Comparison of ENCODE assay signal across 9 mouse cellular contexts in the genomic region with DNA sequence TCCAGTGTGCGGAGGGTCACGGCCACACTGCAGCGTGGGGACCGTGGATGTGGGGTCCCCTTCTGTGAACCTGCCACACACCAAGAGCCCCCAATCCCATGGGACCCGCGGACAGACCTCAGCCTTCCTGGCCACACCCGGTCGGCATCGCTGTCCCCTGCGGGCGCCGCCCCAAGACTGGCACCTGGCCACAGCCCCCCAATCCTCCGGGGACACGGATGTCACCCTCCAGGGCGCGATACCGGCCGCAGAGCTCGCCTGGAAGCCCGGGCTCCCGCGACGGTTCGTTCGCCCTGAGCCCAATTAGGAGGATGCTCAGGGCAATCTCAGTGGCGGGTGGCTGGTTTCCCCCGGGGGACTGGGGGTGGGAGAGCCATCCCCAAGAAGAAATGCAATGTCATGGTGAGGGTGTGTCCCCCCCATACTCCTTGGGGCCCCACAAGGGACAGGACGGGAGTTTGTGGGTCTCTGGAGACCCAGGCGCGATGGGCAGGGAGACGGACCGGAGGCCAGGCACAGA. TPM values are rescaled to one million over a fixed set of nuclear protein-coding genes. Genes with fewer than 3 reads are reported as not detected.
DNase-seq lines count a peak whose midpoint lies in the region; ATAC-seq and TF ChIP-seq lines count a peak whose summit lies in the region.
"Had no signal": no experiment of that assay in that cellular context is flagged by ENCODE, and none has a peak within 500 bp of the region (broad histone marks: within the 10 kb centered on the region; RNA-seq: fewer than 3 reads in every experiment).

No protein-coding gene starts in this region.

- H3K36me3 ChIP-seq in forebrain, embryonic 13.5 days (ENCODE audit: poor library complexity, severe bottlenecking) = peaks cover 4% of the 10 kb centered on the region; the same call in 1 of the 2 replicates
- H3K36me3 ChIP-seq in limb, embryonic 14.5 days (ENCODE audit: control insufficient read depth, insufficient read depth, low read length) = no peaks in the 10 kb centered on the region
- H3K36me3 ChIP-seq in stomach, embryonic 14.5 days (ENCODE audit: control insufficient read depth, insufficient read depth, low read length) = no peaks in the 10 kb centered on the region

- 2% methylated on average over 32 of the region's 32 CpGs for WGBS in cerebellum, adult 2 months
- WGBS in forebrain, embryonic 13.5 days = 2% methylated on average over 32 of the region's 32 CpGs
- 5% methylated on average over 31 of the region's 32 CpGs for WGBS in limb, embryonic 14.5 days
- 4% methylated on average over 32 of the region's 32 CpGs for WGBS in stomach, embryonic 14.5 days

- peak overlapping the region; percentile 99 for H3K4me2 ChIP-seq in forebrain, embryonic 13.5 days
- H3K4me2 ChIP-seq in limb, embryonic 14.5 days (replicated peaks; ENCODE audit: low read depth, low read length, severe bottlenecking) = peak overlapping the region; percentile 98
- H3K4me2 ChIP-seq in stomach, embryonic 14.5 days (replicated peaks; ENCODE audit: low read depth, low read length) = peak overlapping the region; percentile 99

- peak overlapping the region; percentile 83 for H3K4me3 ChIP-seq in cerebellum, adult 2 months (replicated peaks; ENCODE audit: insufficient read depth, low read depth, low read length)
- H3K4me3 ChIP-seq in forebrain, embryonic 13.5 days = peak overlapping the region; percentile 87
- H3K4me3 ChIP-seq in limb, embryonic 14.5 days (replicated peaks; ENCODE audit: low read length) = peak overlapping the region; percentile 86
- peak overlapping the region; percentile 79 for H3K4me3 ChIP-seq in stomach, embryonic 14.5 days (ENCODE audit: low read depth, low read length)
- H3K4me3 ChIP-seq: erythroblast, embryonic 14.5 days had no signal

- DNase-seq in cerebellum, adult 2 months = peak in 1 of 2 experiments; percentile 51
- DNase-seq in cerebellum, adult 9-10 months = no peak
- peak; percentile 50 to 51 for DNase-seq in B cell, adult 2 months
- DNase-seq in limb, embryonic 14.5 days (ENCODE audit: low spot score) = no peak
- DNase-seq in spleen, postnatal 14 days (ENCODE audit: low spot score in 2 of 2) = no peak
- no peak for DNase-seq in embryo, embryonic 9.5 days (ENCODE audit: extremely low spot score)

- H3K27me3 ChIP-seq in cerebellum, adult 2 months (ENCODE audit: control insufficient read depth, insufficient read depth, low read length) = no peaks in the 10 kb centered on the region
- no peaks in the 10 kb centered on the region for H3K27me3 ChIP-seq in forebrain, embryonic 13.5 days
- H3K27me3 ChIP-seq in limb, embryonic 14.5 days (ENCODE audit: control insufficient read depth, insufficient read depth, low read length) = peaks cover 41% of the 10 kb centered on the region
- peaks cover 7% of the 10 kb centered on the region; the same call in 1 of the 2 replicates for H3K27me3 ChIP-seq in stomach, embryonic 14.5 days (ENCODE audit: control insufficient read depth, insufficient read depth, low read length)

- H3K9ac ChIP-seq in forebrain, embryonic 13.5 days = peak overlapping the region; percentile 98
- H3K9ac ChIP-seq in limb, embryonic 14.5 days (ENCODE audit: low read depth, low read length, severe bottlenecking) = peak overlapping the region; percentile 88
- H3K9ac ChIP-seq in stomach, embryonic 14.5 days (replicated peaks; ENCODE audit: low read depth, low read length) = peak overlapping the region; percentile 80

- peaks cover 21% of the 10 kb centered on the region for H3K4me1 ChIP-seq in cerebellum, adult 2 months (ENCODE audit: control insufficient read depth, insufficient read depth, low read length)
- peaks cover 51% of the 10 kb centered on the region for H3K4me1 ChIP-seq in forebrain, embryonic 13.5 days
- H3K4me1 ChIP-seq in limb, embryonic 14.5 days (ENCODE audit: control insufficient read depth, insufficient read depth, low read length) = peaks cover 56% of the 10 kb centered on the region
- H3K4me1 ChIP-seq in stomach, embryonic 14.5 days (ENCODE audit: control insufficient read depth, insufficient read depth, low read length) = peaks cover 56% of the 10 kb centered on the region

- no peak overlapping the region for H3K27ac ChIP-seq in cerebellum, adult 2 months (ENCODE audit: insufficient read depth, low read length)
- H3K27ac ChIP-seq in forebrain, embryonic 13.5 days = peak overlapping the region; percentile 97
- H3K27ac ChIP-seq in limb, embryonic 14.5 days (replicated peaks; ENCODE audit: low read depth, low read length) = no peak overlapping the region
- no peak overlapping the region for H3K27ac ChIP-seq in stomach, embryonic 14.5 days (ENCODE audit: low read length)

- no peaks in the 10 kb centered on the region for H3K9me3 ChIP-seq in forebrain, embryonic 13.5 days (replicated peaks)
- H3K9me3 ChIP-seq in limb, embryonic 14.5 days (ENCODE audit: control insufficient read depth, low read length) = 0 out of 2 replicates have a peak, but pooled peaks cover 5% of the 10 kb centered on the region
- H3K9me3 ChIP-seq in stomach, embryonic 14.5 days (ENCODE audit: control insufficient read depth, low read depth, low read length) = no peaks in the 10 kb centered on the region

- ATAC-seq in forebrain, embryonic 13.5 days = no peak
- ATAC-seq in limb, embryonic 14.5 days (ENCODE audit: low FRiP score, low read depth) = no peak
- ATAC-seq in stomach, embryonic 14.5 days (ENCODE audit: insufficient number of reproducible peaks, insufficient read depth, low FRiP score, low read depth) = no peak

- TF ChIP-seq POLR2A in cerebellum, adult 2 months (IDR thresholded peaks at IDR 0.05; ENCODE audit: borderline replicate concordance, insufficient read depth, low read length) = no peak
- no peak for TF ChIP-seq POLR2A in limb, embryonic 14.5 days (IDR thresholded peaks at IDR 0.05; ENCODE audit: borderline replicate concordance, extremely low read depth, insufficient read depth, insufficient read length)

- TF ChIP-seq CTCF in cerebellum, adult 2 months (IDR thresholded peaks at IDR 0.05; ENCODE audit: borderline replicate concordance, insufficient read depth, low read depth, low read length) = no peak

RNA-seq across cellular contexts. Expression of a gene that starts 1.9 kb away (rescaled TPM):
- 478 and 518 TPM in 2 replicates for polyA plus RNA-seq in cerebellum, adult 2 months (2012; rRNA removed)
- 276 and 292 TPM in 2 replicates for polyA plus RNA-seq in forebrain, embryonic 13.5 days (2015; fragmentation: Nextera tagmentation; extraction: Ambion mirVana)
- polyA plus RNA-seq in limb, embryonic 14.5 days (2012; rRNA removed) = 483 and 667 TPM in 2 replicates
- polyA plus RNA-seq in limb, embryonic 14.5 days (2014; fragmentation: Nextera tagmentation; extraction: Ambion mirVana) = 116 and 131 TPM in 2 replicates
- 111 and 115 TPM in 2 replicates for polyA plus RNA-seq in stomach, embryonic 14.5 days (2014; fragmentation: Nextera tagmentation; extraction: Ambion mirVana)

RNA-seq across cellular contexts. Expression of a gene that starts 37.9 kb away (rescaled TPM):
- not detected in 2 replicates for polyA plus RNA-seq in cerebellum, adult 2 months (2012; rRNA removed)
- 0.14 TPM in 1 of 2 replicates, not detected in the other for polyA plus RNA-seq in forebrain, embryonic 13.5 days (2015; fragmentation: Nextera tagmentation; extraction: Ambion mirVana)
- not detected in 2 replicates for polyA plus RNA-seq in limb, embryonic 14.5 days (2012; rRNA removed)
- polyA plus RNA-seq in limb, embryonic 14.5 days (2014; fragmentation: Nextera tagmentation; extraction: Ambion mirVana) = 0.17 TPM in 1 of 2 replicates, not detected in the other
- polyA plus RNA-seq in stomach, embryonic 14.5 days (2014; fragmentation: Nextera tagmentation; extraction: Ambion mirVana) = not detected in 2 replicates
- polyA plus RNA-seq: erythroblast, embryonic 14.5 days had no signal

Comparison
In these comparisons a context has a peak if more than half of its experiments do, and no peak if none do; other contexts are left out.
1. DNase-seq: peak in B cell, adult 2 months (2 of 2); none in cerebellum, adult 9-10 months (single experiment), limb, embryonic 14.5 days (single experiment), spleen, postnatal 14 days (0 of 2) and embryo, embryonic 9.5 days (single experiment).
2. Peak in every context shown above with its lines, with median percentiles within 50 percentile points of each other: H3K4me3 ChIP-seq, H3K4me2 ChIP-seq and H3K9ac ChIP-seq.